Mouse (Mus musculus) kidney, adult 2 months (tissue): ENCODE results near the gene Olfr549. TPM values are rescaled to one million over a fixed set of nuclear protein-coding genes. Genes with fewer than 3 reads are reported as not detected.

Source experiments
- DNase-seq: peaks from one replicate; pipeline ENCODE4 v3.0.0; 2021
- H3K27ac ChIP-seq: fragments of 200-500 bp; 2 replicates; pipeline ENCODE4 v1.5.1; 2012; ENCODE audit warnings: low read depth, low read length, control low read depth, inconsistent platforms; ENCODE audit not compliant: insufficient read depth
- H3K27me3 ChIP-seq: fragments of 200-500 bp; replicated peaks from 2 replicates; pipeline ENCODE4 v1.6.1; 2012; ENCODE audit warnings: mild to moderate bottlenecking, moderate library complexity, low read length, inconsistent platforms; ENCODE audit not compliant: control insufficient read depth, insufficient read depth
- H3K36me3 ChIP-seq: fragments of 200-500 bp; 2 replicates; pipeline ENCODE4 v1.6.1; 2012; ENCODE audit warnings: mild to moderate bottlenecking, moderate library complexity, low read length, inconsistent platforms; ENCODE audit not compliant: control insufficient read depth, insufficient read depth
- H3K4me1 ChIP-seq: fragments of 200-500 bp; 2 replicates; pipeline ENCODE4 v1.6.1; 2011; ENCODE audit warnings: low read length; ENCODE audit not compliant: control insufficient read depth, insufficient read depth
- H3K4me3 ChIP-seq: fragments of 200-500 bp; 2 replicates; pipeline ENCODE4 v1.5.1; 2011; ENCODE audit warnings: mild to moderate bottlenecking, low read depth, low read length, control low read depth; ENCODE audit not compliant: insufficient read depth
- CTCF ChIP-seq: fragments of 200-500 bp; conservative IDR thresholded peaks from 2 replicates; pipeline ENCODE4 v1.5.1; 2011; ENCODE audit warnings: low read depth, mild to moderate bottlenecking, control low read depth, low read length, moderate library complexity, mixed read lengths; ENCODE audit not compliant: insufficient read depth, insufficient read length
- POLR2A ChIP-seq: fragments of 200-500 bp; IDR thresholded peaks from one replicate; pipeline ENCODE4 v1.6.1; 2011; ENCODE audit warnings: low read depth, low read length, control low read depth
- WGBS: fragments of 180-500 bp; shearing (Covaris S2); methylation state at CpG from one replicate; pipeline ENCODE4 v1.1.7; 2018; 5-methylcytosine and 5-hydroxymethylcytosine counted together
- polyA plus RNA-seq: library from polyadenylated mRNA; depleted of rRNA; stranded (reverse); fragments of >200 nt; gene quantifications from 2 replicates; pipeline ENCODE4 v1.2.3, GENCODE M21; 2012; rRNA removed

Olfr549 gene
- polyA plus RNA-seq, result not detected in 2 replicates

DNA sequence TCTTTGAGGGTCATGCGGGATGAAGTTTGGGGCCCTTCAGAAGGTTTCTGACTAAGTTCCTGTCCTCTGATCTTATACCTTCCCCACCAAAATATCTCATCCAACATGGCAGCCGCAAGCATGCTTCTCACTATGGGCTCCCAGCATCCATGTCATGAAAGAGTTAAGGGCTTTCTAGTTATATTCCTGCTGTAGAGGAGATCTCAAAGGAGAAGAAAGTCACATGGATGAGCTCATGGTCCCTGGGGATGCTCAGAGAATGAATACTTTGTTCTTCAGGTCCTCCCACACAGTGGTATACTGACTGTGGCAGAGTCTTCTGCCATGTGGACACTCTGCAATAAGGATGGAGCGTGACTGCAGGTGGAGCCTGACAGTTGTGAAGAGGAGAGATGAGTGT lies at the start of gene Olfr549:
Gene Olfr549, plus strand, starts transcription at position 301 of the 400 bp plus-strand sequence.
- 87% methylated on average over 3 of the region's 3 CpGs for WGBS
- TF ChIP-seq CTCF, result no peak
- no peak for TF ChIP-seq POLR2A

GRCm38 (mm10) chr7:102501986-102502385 lies 47.7 kb upstream of the Olfr549 start:
- Histone ChIP-seq H3K4me1 (no peaks in the 10 kb centered on the region), H3K36me3 (no peaks in the 10 kb centered on the region), H3K4me3 (no peak overlapping the region), H3K27ac (no peak overlapping the region), H3K27me3 (no peaks in the 10 kb centered on the region)
- WGBS, result 74% methylated on average over 5 of the region's 5 CpGs
- no peak for DNase-seq
- TF ChIP-seq POLR2A, result no peak
- TF ChIP-seq CTCF, result no peak

More for the DNA sequence above, at the start of gene Olfr549:
- DNase-seq, result no peak
- Histone ChIP-seq H3K36me3 (no peaks in the 10 kb centered on the region), H3K4me3 (no peak within 1 kb of the TSS), H3K4me1 (no peaks in the 10 kb centered on the region), H3K27me3 (no peaks in the 10 kb centered on the region), H3K27ac (no peak within 1 kb of the TSS)

GRCm38 (mm10) chr7:102506848-102507247 lies 42.8 kb upstream of the Olfr549 start:
- Histone ChIP-seq H3K27ac (no peak overlapping the region), H3K36me3 (no peaks in the 10 kb centered on the region), H3K27me3 (no peaks in the 10 kb centered on the region), H3K4me3 (no peak overlapping the region), H3K4me1 (no peaks in the 10 kb centered on the region)
- TF ChIP-seq CTCF, result peak; percentile 96
- no peak for TF ChIP-seq POLR2A
- 44% methylated on average over 3 of the region's 3 CpGs for WGBS
- peak; percentile 77 for DNase-seq

DNA sequence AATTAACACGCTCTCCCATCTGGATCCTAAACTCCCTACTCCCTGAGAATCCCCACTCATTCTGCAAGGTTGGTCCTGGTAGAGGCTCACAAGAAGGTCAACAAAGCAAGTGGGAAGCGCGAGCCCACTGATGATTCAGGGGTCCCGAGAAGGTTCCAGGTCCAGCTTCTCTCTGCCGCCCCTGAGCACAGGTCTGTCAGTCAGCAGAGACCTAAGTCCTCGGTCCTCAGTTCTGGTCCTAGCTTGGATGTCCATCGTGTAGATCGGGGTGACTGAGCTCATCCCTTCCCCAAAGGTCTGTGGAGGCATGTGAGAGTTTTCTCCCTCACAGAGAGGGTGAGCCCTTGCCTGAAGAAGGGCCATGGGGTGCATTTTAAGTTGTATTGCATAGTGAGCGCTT lies 41.6 kb upstream of the Olfr549 start:
- DNase-seq, result no peak
- Histone ChIP-seq H3K4me3 (no peak overlapping the region), H3K36me3 (no peaks in the 10 kb centered on the region), H3K27me3 (no peaks in the 10 kb centered on the region), H3K27ac (no peak overlapping the region), H3K4me1 (no peaks in the 10 kb centered on the region)
- WGBS, result 85% methylated on average over 9 of the region's 9 CpGs
- no peak for TF ChIP-seq CTCF
- no peak for TF ChIP-seq POLR2A

DNA sequence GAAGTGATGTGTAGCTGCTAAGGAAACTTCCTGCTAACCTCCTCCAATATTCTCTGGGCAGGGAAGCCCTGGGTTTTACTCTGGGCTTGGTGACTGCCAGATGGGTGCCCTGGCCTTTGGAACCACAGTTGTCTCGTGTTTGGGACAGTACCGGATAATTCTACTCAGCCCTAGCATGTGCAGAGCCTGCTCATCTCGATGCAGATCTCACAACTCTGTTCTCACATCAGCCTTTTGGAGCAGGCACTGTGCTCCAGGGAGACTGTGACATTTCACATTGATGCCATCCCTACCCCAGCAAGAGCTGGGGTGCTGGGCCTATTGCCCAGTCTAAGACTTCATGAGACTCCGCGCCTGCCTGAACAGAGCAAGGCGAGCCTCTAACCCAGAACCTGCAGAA lies 41.0 kb upstream of the Olfr549 start:
- H3K4me3 ChIP-seq, result no peak overlapping the region
- H3K27ac ChIP-seq, result no peak overlapping the region
- DNase-seq, result no peak
- H3K4me1 ChIP-seq, result no peaks in the 10 kb centered on the region
- TF ChIP-seq POLR2A, result no peak
- no peaks in the 10 kb centered on the region for H3K27me3 ChIP-seq
- H3K36me3 ChIP-seq, result no peaks in the 10 kb centered on the region
- WGBS, result 87% methylated on average over 6 of the region's 6 CpGs

GRCm38 (mm10) chr7:102509726-102510125 lies 39.9 kb upstream of the Olfr549 start:
- no peak for DNase-seq
- no peaks in the 10 kb centered on the region for H3K4me1 ChIP-seq
- H3K36me3 ChIP-seq, result no peaks in the 10 kb centered on the region
- no peak overlapping the region for H3K27ac ChIP-seq
- 80% methylated on average over 7 of the region's 7 CpGs for WGBS
- H3K27me3 ChIP-seq, result no peaks in the 10 kb centered on the region
- TF ChIP-seq CTCF (no peak), POLR2A (no peak)
- H3K4me3 ChIP-seq, result no peak overlapping the region

DNA sequence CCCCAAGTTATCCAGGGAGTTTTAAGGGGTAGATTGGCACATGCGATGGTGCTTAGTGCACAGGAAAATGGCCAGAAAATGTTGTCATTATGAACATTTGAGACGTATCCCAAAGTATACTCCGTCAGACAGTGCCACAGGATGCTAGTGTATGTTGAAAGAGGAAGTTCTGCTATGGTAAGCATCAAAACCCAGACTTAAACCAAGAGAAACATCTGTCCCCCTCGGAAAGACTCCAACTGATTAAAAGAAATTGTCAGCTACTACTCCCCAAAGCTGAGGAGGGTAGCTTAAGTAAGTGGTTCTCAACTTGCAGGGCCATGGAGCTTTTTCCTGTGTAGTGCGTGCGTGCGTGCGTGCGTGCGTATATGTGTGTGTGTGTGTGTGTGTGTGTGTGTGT lies 37.7 kb upstream of the Olfr549 start:
- TF ChIP-seq CTCF, result no peak
- no peak for TF ChIP-seq POLR2A
- no peak for DNase-seq
- Histone ChIP-seq H3K4me3 (no peak overlapping the region), H3K4me1 (no peaks in the 10 kb centered on the region), H3K27ac (no peak overlapping the region), H3K36me3 (no peaks in the 10 kb centered on the region), H3K27me3 (no peaks in the 10 kb centered on the region)
- 91% methylated on average over 10 of the region's 10 CpGs for WGBS

DNA sequence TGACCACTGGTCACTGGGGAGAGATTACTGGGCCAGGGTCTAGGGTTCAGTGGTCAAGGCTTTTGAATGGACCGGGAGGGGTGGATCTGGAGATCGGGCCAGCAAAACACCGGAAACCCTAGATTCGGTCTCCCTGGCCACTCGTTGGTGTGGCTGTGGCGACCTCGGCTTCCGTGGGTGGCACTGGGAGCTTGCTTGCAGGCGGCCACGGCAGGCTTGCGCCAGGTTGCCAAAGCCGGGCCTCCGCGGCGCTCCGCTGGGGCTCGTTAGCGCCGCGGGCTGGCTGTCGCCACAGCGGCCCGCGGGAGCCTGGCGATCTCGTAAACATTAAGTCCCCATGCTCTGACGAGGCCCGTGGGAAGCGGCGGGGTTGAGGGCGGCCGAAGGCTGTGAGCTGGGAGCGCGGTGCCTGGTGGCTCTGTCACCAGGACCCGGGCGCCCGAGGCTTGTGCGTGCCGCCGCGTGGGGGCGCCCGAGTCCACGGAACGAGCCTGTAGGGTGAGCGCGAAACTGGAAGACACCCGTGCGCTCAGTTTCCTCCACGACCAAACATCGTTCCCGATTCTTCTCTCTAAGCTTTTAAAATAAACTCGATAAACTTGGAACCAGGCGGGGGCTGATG lies 36.7 kb upstream of the Olfr549 start:
- peak; percentile 79 for DNase-seq
- TF ChIP-seq POLR2A (no peak), CTCF (peak; percentile 75)
- H3K27me3 ChIP-seq, result no peaks in the 10 kb centered on the region
- H3K27ac ChIP-seq, result no peak overlapping the region
- WGBS, result under 1% methylated on average over 54 of the region's 54 CpGs
- H3K4me3 ChIP-seq, result peak overlapping the region; percentile 38; the same call in 1 of the 2 replicates
- no peaks in the 10 kb centered on the region for H3K36me3 ChIP-seq
- H3K4me1 ChIP-seq, result no peaks in the 10 kb centered on the region
